Mouse (Mus musculus): ENCODE data around the gene Fam227b.

GRCm38 (mm10) chr2:125948195-125948594, 203.6 kb downstream of the Fam227b start:
- TF ChIP-seq CTCF (conservative IDR thresholded peaks at IDR 0.05; ENCODE audit: low read length) (no peak), NANOG (IDR thresholded peaks at IDR 0.05; ENCODE audit: borderline replicate concordance, low read length) (no peak), POU5F1 (IDR thresholded peaks at IDR 0.05; ENCODE audit: borderline replicate concordance, low read length) (no peak)
